Mouse (Mus musculus) urinary bladder, postnatal 4 days (tissue): Measurements from ENCODE around the gene Foxo6.

ENCODE experiments used
- DNase-seq, 2 experiments: peaks; one replicate each; pipeline ENCODE4 v3.0.0; 2021 to 2022; ENCODE audit warnings: low spot score in 2 of 2

Gene Foxo6

GRCm38 (mm10) chr4:120285223-120285622 lies 1.9 kb downstream of the Foxo6 start:
- no peak for DNase-seq

- DNase-seq = no peak
Measured at GRCm38 (mm10) chr4:120284187-120284586, 3.0 kb downstream of the Foxo6 start.

GRCm38 (mm10) chr4:120283141-120283540 lies 4.0 kb downstream of the Foxo6 start:
- DNase-seq = peak; percentile 78 to 82

GRCm38 (mm10) chr4:120282568-120283091 lies 4.5 kb downstream of the Foxo6 start:
- peak in 1 of 2 experiments; percentile 48 for DNase-seq

GRCm38 (mm10) chr4:120281011-120281410 lies 6.1 kb downstream of the Foxo6 start:
- no peak for DNase-seq

GRCm38 (mm10) chr4:120280432-120280831 lies 6.7 kb downstream of the Foxo6 start:
- DNase-seq = no peak

- DNase-seq = no peak
Measured at GRCm38 (mm10) chr4:120277255-120277928, 9.8 kb downstream of the Foxo6 start.

GRCm38 (mm10) chr4:120275487-120275886 lies 11.7 kb downstream of the Foxo6 start:
- no peak for DNase-seq

- DNase-seq = no peak
Measured at GRCm38 (mm10) chr4:120273594-120273993, 13.6 kb downstream of the Foxo6 start.

GRCm38 (mm10) chr4:120271886-120272580 lies 15.1 kb downstream of the Foxo6 start:
- no peak for DNase-seq

GRCm38 (mm10) chr4:120271208-120271607 lies 15.9 kb downstream of the Foxo6 start:
- DNase-seq = no peak

GRCm38 (mm10) chr4:120270937-120271199 lies 16.3 kb downstream of the Foxo6 start:
- DNase-seq = no peak

GRCm38 (mm10) chr4:120270148-120270936 lies 16.8 kb downstream of the Foxo6 start:
- DNase-seq = no peak

GRCm38 (mm10) chr4:120269426-120269825 lies 17.7 kb downstream of the Foxo6 start:
- DNase-seq = no peak

GRCm38 (mm10) chr4:120268214-120269061 lies 18.7 kb downstream of the Foxo6 start:
- no peak for DNase-seq

- DNase-seq = no peak
Measured at GRCm38 (mm10) chr4:120267683-120268082, 19.5 kb downstream of the Foxo6 start.

GRCm38 (mm10) chr4:120267136-120267535 lies 20.0 kb downstream of the Foxo6 start:
- DNase-seq = no peak

GRCm38 (mm10) chr4:120264105-120264504 lies 23.0 kb downstream of the Foxo6 start:
- no peak for DNase-seq

- DNase-seq = no peak
Measured at GRCm38 (mm10) chr4:120262726-120263125, 24.4 kb downstream of the Foxo6 start.

GRCm38 (mm10) chr4:120262206-120262605 lies 24.9 kb downstream of the Foxo6 start:
- no peak for DNase-seq

- DNase-seq = peak in 1 of 2 experiments; percentile 28
Measured at GRCm38 (mm10) chr4:120259356-120260181, 27.6 kb downstream of the Foxo6 start.
